Mouse (Mus musculus) gastrocnemius, adult 18-20 months (tissue): Measurements from ENCODE around the gene Paxbp1. TPM values are rescaled to one million over a fixed set of nuclear protein-coding genes. Genes with fewer than 3 reads are reported as not detected.
A peak's percentile ranks its signal among the peaks of the same experiment; 100 is the strongest.

Source experiments
- DNase-seq: peaks from one replicate; pipeline ENCODE4 v3.0.0; 2021; ENCODE audit warnings: low spot score
- total RNA-seq, 2 experiments: library from RNA; stranded (reverse); gene quantifications; 2 replicates each; pipeline ENCODE4 v1.2.3; 2021

Paxbp1 gene
- total RNA-seq, 2 experiments from 2014 or later, result 8.1 to 9.0 TPM

DNA sequence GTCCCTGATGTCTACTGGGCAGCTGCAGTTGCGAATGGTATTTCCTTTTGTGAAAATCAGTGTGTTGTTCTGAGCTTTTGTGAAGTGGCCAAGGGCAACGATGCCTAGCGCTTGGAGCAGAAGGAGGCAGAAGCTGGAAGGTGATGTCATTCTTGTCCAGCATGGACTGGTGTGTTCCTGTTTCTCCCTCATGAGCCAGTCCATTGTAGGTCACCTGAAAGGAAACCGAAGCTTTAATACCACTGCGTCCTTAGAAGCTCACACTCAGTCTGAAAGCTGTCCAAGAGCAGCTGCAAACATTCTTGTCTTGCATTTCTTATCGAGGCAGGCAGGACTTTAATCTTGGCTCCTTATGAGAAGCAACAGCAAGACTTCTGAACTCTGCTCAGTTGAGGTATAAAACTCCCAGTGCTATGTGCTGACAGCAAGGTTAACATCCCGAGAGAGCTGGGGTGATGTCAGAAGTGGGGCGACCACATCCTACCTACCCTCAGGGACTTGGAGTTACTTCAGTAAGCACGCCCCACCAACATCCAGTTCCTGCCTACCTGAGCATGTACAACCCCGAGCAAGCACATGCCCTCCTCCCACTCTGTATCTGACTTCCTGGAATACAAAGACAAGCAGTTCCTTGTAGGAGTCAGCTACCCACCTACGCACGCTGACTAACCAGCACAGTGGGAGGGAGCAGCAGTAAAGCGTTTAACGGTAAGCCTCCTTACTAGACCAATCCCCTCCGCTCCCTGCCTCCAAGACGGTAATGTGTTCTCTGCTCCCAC, 11.9 kb upstream of the Paxbp1 start:
- no peak for DNase-seq

DNA sequence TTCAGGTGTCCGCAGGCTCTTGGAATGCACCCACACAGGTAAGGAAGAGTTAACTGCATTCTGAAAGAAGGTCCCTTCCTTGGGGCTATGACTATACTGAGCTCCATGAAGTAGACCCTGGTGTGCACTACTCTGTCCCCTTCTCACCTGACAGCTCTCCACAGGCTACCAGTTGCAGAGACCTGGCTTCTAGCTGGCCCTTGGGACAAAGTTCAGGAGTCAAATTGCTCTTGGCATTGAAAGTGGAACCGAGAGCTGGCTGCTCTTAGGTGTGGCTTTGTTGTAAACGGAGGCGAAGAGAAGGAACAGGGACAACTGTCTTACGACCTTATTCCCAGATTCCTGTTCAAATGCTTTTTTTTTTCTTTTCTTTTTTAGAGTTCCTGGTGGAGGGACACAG, 10.8 kb upstream of the Paxbp1 start:
- DNase-seq, result no peak

DNA sequence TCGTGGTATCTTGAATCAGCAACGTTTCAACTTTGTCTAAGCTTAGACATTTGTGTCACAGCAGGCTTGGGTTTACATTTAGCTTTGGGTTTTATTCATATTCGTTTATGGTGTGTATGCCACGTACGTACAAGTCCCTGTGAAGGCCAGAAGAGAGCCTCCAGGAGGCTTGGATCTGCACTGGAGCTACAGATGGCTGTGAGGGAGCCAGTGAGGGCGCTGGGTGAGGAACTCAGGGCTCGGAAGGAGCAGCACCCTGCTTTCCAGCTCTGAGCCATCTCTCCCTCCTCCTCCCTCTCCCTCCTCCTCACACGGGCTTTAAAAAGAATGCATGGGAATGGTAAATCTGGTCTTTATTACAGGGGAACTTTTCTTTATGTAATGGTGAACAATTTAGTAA, 9.3 kb upstream of the Paxbp1 start:
- no peak for DNase-seq

DNA sequence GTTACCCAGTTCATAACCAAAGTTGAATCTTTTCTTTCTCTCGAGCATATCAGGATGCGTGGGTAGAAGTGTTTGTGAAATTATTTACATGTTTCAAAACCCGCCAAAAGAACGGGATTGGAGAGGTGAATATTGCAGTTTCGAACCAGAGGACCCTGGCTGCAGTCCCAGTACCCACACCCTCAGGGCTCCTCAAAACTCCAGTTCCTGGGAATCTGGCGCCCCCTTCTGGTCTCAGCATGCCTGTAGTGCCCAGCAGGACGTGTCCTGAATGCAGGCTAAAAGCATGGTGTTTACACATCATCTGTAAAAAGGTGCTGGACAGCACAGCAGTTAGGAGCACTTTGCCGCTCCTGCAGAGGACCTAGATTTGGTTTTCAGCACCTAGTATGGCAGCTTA, 1.2 kb upstream of the Paxbp1 start:
- DNase-seq, result peak; percentile 22

DNA sequence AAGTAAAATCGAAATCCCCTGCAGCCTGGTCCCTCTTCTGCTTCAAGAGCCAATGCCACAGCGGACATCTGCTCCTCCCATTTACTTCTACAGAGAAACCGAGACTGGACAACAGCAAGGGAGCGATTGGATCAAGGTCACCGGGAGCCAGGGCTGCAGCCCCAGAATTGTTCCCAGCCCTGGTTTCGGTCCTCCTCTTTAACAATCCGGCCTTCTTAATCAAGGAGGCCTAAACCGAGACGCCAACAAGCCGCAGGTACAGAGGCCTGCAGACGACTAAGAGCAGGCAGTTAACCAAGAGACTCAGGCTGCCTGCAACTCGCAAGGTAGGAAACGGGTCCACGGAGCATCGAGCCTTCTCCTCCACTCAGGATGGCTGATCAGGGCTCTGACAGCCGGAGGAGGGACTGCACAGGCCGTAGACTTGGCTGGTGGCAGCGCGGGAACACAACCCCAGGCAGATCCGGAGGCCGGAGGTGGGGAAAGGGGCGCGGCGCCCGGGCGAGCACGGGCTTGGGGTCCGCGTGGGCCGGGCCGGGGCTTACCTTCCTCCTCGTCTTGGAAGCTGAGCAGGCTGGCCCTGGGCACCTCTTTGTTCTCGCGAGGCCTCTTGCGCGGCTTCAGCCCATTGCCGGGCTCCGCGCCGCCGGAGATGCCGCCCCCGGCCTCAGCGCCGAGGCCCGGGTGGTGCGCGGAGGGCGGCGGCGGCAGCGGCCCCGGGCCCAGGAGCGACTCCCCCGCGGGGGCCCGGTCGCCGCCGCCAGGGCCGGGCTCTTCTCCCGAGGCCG, 688 bp downstream of the Paxbp1 start:
- DNase-seq, result peak; percentile 30

DNA sequence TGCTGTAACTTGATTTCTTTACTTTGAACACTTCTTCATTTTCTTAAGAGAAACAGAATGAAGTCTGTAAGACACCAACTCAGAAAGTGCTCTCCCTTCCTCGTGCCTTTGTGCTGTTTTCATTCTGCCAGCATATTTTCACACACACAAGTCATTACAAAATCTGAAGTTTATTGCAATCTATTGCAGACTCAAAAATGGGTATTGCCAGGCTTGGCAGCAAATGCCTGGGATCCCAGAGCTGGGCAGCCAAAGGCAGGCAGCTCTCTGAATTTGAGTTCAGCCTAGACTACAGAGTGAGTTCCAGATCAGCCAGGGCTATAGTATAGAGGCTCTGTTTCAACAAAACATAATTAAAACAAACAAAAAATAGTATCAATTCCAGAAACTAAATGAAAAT, 1.7 kb downstream of the Paxbp1 start:
- DNase-seq, result no peak

DNA sequence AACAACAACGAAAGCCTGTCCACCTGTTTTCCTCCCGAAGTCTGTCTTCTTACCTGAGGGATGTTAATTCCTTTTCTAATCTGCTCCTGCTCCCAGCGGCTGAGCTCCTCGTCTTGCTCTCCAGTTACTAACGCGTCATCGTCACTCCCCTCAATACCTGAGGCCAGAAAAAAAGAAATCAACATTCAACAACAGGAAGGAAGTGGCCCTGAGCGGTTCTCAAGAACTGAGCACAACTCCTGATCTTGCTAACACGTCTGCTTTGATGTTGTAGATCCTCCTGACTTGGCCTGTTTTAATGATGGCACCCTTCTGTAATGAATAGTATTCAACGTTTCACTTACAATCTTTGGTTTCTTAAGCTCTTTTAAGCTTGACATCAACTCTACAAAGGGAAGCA, 8.5 kb downstream of the Paxbp1 start:
- DNase-seq, result no peak

DNA sequence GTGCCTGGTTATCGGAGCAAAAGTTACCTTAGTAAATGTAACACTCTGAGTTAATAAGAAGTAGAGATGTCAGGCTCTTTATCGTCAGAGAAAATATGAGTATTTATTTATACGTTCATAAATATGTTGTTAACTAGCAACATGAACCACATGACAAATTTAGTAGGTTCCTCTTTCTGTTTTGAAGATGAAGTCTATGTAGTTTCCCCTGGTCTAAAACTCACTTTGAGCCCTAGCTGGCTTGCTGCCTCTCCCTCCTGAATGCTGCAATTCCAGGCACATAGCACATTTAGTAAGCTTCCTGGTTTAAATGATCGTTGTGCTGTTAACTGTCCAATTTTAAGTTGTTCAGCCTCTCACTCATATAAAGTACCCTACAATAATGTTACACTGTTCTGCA, 13.6 kb downstream of the Paxbp1 start:
- DNase-seq, result no peak

DNA sequence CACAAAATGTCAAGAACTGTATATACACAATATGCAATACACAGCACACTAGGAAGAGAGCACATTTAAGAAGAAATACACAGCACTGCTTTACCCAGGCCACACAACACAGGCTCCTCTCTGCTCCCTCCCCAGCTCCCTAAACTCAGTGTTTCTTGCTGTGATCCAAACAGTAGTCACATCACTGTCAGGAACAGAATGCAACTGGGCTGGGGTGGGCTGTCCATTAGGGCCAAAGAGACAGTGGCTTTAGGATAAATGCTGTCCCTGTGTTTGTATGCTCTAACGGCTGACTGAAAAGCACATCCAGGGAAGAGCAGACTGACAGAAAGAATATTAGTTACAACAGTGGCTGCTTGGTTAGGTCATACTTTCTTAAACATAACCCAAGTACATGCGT, 14.4 kb downstream of the Paxbp1 start:
- DNase-seq, result no peak

DNA sequence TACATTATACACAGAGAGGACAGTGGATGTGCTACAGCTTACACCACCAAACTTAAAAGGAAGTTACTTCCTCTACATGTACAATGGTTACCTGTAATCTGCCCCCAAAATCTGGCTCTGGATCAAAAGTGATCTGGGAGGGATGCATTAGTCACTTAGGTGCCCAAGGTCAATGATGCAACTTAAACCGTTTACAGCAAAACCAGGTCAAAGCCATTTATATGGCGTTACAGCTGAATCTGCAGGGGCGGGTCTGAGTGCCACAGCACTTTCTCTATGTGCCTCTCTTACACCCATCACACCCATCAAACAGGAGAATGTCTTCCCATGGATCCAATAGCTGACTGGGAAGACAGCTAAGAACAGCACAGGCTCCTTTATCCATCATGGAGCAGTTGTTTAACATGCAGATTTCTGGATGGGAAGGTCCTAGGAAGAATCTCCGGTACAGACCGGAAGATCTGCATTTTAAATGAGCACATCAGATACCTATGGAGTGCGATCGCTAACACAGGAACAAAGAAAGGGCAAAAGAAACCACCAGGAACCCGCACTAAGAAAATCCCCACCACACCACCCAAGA, 15.1 kb downstream of the Paxbp1 start:
- DNase-seq, result no peak

DNA sequence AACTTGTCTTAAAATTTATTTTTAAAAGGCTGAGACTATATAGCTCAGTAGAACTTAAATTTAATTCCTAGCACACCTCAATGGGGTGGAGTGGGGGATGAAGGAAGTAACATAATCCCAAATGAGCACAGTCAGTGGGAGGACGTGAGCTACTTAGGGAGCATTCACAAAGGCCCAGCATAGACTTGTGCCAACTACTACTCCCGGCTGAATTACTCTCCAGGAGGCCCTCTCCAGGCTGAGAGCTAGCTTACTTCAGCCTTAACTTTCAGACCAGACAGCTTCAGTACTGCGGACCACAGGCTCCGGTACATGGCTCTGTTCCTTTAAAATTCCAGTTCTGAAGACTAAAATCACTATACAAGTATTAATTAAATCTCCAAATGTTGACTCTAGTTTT, 18.1 kb downstream of the Paxbp1 start:
- DNase-seq, result no peak

DNA sequence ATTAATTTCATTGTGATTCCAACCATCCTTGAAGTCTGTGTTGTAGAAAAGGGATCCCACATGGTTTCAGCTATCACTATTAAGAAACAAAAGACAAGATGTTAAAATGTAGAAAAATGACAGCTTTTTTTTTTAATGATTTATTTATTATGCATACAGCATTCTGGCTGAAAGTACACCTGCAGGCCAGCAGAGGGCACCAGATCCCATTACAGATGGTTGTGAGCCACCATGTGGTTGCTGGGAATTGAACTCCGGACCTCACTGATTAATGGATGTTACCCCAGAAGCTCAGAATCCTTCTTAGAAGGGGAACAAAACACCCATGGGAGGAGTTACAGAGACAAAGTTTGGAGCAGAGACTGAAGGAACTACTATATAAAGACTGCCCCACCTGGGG, 21.0 kb downstream of the Paxbp1 start:
- DNase-seq, result no peak

DNA sequence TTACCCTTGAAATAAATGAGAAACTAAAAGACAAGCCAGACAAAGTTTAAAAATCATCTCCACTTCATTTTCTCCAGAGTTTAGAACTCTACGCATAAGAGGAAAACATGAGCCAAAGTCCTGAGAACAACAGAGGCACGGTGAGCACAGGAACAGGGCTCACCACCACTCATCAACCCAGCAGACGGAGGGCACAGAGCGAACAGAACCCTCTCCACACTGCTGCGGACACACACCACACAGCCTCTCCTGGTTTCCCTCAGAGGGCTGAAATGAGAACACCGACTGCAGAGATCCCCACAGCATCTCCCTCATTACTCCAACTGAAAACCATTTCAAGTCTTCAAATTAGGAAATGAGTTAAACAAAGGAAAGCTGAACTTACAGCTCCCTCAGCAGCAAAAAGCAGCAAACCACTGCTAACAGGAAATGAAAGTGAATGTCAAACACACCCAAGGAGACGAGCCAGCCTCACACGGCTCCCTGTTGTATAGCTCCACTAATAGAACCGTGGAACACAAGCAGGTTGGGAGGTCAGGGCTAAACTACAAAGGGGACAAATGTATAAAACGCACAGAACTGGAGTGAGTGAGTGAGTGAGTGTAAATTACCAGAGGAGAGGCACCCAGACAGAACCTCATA, 23.4 kb downstream of the Paxbp1 start:
- DNase-seq, result no peak

DNA sequence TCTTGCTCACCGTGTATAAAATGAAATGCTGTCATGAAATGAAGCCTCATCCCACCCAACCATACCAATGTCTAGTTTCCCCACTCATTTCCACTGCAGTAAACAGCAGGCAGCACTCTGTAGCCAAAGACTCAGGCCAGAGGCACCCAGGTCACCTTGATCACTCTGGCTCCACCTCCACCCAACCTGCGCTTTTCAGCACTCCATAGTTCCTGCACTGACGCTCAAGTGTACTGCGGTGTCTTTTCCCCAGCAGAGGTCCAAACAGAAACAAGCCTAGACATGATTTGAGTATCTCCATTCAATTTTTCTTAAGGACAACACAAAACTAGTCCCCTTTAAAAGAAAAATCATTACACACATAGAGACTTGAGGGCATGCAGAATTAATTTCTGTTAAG, 24.9 kb downstream of the Paxbp1 start:
- DNase-seq, result no peak

DNA sequence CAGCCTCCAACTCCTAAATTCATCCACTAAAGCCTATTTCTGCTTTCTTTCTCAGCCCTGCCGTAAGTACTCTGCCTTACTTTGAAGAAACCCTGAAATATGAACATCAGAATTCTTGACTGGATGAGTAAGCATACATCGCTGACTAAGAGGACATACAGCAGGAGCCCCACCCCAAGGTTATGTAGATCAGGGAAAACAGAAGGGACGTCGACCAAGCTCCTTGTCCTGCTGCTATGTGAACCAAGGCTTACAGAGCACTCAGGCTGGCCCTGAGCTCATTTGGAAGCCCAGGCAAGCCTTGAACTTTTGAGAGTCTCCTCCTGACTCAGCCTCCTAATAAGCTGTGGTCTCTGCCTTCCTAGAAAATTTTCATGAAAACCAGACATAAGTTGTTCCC, 28.6 kb downstream of the Paxbp1 start:
- no peak for DNase-seq

DNA sequence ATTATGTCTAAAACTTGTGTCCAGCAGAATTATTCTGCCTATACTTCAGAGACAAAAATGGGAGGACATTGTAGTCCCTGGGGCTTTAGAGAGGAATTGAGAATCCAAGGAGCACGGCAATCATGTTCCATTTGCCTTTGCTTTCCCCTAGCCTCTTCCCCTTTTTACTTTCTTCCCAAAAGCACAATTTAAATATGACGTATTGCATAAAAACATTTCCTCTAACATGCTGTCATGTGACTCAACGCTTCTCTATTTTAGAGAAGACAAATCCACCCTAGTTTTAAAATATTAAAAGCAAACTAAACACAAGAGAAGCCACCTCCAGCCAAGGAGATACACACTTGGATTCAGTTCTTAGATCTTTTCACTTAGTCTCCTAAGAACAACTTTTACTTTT, 32.5 kb downstream of the Paxbp1 start:
- DNase-seq, result peak; percentile 9

DNA sequence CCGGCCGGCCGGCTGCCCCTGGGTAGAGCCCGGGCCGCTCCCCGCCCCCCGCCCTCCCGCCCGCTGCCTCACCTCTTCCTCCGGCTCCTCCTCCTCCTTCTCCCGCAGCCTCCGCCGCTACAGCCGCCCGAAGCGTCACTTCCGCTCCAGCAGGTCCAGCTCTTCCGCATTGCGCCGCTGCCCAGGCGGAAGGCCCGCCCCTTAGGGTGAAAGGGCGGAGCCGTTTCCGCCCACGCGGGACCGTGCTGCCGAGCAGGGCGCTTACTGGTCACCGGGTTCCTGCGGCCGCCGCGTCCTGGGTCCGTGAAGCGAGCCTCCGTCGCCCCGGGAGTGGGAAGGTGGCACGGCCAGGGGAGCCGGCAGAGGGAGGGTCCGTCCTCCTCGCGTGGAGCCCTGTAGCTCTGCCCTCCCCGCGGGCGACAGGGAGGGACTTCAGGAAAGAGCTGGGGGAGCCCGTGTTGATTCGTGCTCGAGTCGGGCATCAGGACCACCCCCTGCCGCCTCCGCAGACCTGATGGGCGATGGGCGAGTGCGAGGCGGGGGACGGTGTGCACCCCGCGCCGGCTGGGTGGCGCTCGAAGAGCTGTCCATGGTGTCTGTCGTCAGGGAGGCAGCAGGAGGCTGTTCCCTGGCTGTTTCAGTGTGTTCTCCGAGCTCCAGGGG, 33.2 kb downstream of the Paxbp1 start, which contains the start of gene Synj1:
Gene Synj1 (minus strand): TSS at position 288 of the 663 bp plus-strand sequence.
- peak; percentile 87 for DNase-seq

DNA sequence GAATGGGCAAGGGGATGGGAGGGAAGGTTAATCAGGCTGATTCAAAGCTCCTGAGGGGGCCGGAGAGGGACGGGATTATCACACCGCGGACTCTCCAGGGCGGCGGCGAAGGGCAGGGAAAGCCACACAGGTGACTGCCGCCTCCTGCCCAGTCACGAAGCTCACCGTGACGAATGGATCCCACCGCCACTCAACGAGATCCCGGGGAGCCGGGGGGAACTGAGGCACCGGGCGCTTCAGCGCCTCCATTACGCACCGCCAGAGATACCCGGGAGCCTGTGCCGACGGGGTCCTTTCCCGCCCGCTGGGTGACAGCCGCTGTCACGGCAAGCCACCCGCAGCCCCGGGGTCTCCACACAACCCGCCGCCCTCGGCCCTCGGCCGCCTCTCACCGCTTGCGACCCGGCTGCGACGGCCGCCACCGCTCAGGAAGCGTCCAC, 33.7 kb downstream of the Paxbp1 start:
- no peak for DNase-seq

DNA sequence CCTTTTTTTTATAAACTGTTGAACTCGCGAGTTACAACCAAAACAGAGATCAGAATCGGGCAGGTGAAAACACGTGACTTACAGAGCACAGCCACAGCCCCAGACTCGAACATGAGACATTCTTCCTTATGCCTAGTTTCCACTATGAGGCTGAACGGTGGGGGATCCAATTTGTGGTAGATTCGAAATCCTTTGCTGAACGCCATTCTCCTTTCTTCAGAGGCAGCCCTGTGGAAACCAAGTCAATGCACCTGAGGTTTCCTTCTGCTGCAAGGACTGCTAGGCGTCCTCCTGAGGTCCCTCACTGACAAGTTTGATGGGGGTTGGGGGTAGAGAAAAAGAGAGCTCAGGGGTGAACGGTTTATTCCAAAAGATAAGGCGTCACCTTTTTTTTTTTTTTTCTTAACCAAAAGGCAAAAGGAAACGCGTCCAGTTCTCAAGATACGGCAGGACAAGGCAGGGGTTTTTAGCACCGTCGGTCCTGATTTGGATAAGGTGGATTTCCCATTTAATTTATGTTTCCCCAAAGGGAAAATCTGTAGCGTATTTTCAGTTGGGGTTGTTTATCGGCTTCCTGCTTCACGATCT, 34.3 kb downstream of the Paxbp1 start:
- DNase-seq, result no peak

DNA sequence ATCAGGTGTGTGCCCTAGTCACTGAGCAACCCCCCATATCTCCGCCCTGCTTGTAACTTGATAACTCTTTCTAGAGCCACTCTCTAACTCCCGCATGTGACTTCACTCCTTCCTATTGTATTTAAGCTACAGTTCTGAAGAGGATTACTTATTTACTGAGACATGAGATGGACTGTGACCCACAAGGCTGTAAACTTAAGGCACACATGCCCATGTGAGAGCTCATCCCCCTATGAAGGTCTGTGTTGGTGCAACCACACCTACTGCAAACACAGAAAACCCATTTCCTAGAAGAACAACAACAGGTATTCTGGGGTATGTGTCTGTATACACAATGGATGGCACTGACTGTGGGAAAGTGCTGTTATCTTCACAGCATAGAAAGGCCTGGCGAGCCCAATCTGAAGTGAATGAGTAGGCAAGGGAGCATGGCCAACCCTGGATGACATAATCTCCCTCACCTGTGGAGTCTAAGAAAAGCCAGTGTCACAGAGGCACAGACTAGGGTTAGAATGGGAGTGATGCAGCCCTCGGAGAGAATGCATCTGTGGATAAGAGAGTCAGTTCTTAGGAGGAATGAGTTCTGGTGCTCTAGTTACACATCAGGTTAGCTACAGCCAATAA, 39.3 kb downstream of the Paxbp1 start:
- no peak for DNase-seq

DNA sequence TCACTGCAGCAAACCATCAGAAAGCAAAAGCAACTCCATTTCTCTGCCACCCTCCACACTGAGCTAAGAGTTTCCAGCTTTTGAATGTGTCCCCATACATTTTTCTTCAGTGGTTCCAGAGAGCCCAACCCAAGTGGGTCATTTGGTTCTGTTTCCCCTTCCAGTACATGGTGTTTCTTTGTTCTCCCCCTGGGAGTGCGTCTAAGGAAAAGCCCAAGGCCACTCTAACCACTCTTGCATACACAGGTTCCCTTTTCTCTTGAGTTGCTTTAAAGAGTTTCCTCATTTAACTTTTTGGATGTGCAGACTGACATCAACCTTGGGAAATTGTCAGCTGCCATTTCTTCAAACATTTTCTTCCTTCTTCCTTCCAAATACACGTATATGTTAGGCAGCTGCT, 43.2 kb downstream of the Paxbp1 start:
- no peak for DNase-seq
